Mouse (Mus musculus) adrenal gland, postnatal 25 days (tissue): ENCODE results near the gene Chrd. TPM values are rescaled to one million over a fixed set of nuclear protein-coding genes. Genes with fewer than 3 reads are reported as not detected.

Experiments
- DNase-seq: peaks from one replicate; pipeline ENCODE4 v3.0.0; 2021; ENCODE audit warnings: mixed read lengths
- long read RNA-seq: library from polyadenylated mRNA; stranded (forward); transcript quantifications from one replicate; pipeline ENCODE4 v2.0.0, GENCODE M21; 2021
- total RNA-seq: library from RNA; stranded (reverse); gene quantifications from 2 replicates; pipeline ENCODE4 v1.2.3, GENCODE M21; 2021

Gene Chrd
- 8.1 and 13.5 TPM in 2 replicates for total RNA-seq
- long read RNA-seq, partial matches to known transcripts = 4 of 14 reads
- long read RNA-seq, other reads (novel, unspliced or antisense) = 6 of 14 reads

GRCm38 (mm10) chr16:20732925-20733730, at the start of gene Chrd:
Gene Chrd, plus strand, starts transcription at chr16:20733127.
- peak; percentile 78 for DNase-seq

GRCm38 (mm10) chr16:20690774-20691173, 42.2 kb upstream of the Chrd start:
- no peak for DNase-seq

GRCm38 (mm10) chr16:20691617-20692016, 41.3 kb upstream of the Chrd start:
- no peak for DNase-seq

GRCm38 (mm10) chr16:20692241-20692965, 40.5 kb upstream of the Chrd start:
- no peak for DNase-seq

GRCm38 (mm10) chr16:20693111-20693701, 39.7 kb upstream of the Chrd start, which contains the start of gene Fam131a:
Gene Fam131a, plus strand, starts transcription at chr16:20693241.
- peak; percentile 93 for DNase-seq

- DNase-seq = no peak
These were observed 38.1 kb upstream of the Chrd start for GRCm38 (mm10) chr16:20694781-20695180.

GRCm38 (mm10) chr16:20695622-20696323, 37.2 kb upstream of the Chrd start:
- DNase-seq = peak; percentile 88

- no peak for DNase-seq
These were observed 33.7 kb upstream of the Chrd start for GRCm38 (mm10) chr16:20699266-20699665.

- no peak for DNase-seq
These were observed 32.9 kb upstream of the Chrd start for GRCm38 (mm10) chr16:20700036-20700435.

GRCm38 (mm10) chr16:20701316-20701715, 31.6 kb upstream of the Chrd start:
- no peak for DNase-seq

GRCm38 (mm10) chr16:20701729-20702521, 31.0 kb upstream of the Chrd start:
- DNase-seq = no peak

GRCm38 (mm10) chr16:20702522-20702893, 30.4 kb upstream of the Chrd start:
- DNase-seq = peak; percentile 82

GRCm38 (mm10) chr16:20703071-20703470, 29.9 kb upstream of the Chrd start:
- DNase-seq = no peak

- DNase-seq = no peak
These were observed 29.1 kb upstream of the Chrd start for GRCm38 (mm10) chr16:20703699-20704400.

- no peak for DNase-seq
These were observed 27.1 kb upstream of the Chrd start for GRCm38 (mm10) chr16:20705786-20706185.

- DNase-seq = no peak
These were observed 26.4 kb upstream of the Chrd start for GRCm38 (mm10) chr16:20706407-20707055.

GRCm38 (mm10) chr16:20708220-20708938, 24.5 kb upstream of the Chrd start:
- no peak for DNase-seq

GRCm38 (mm10) chr16:20708939-20709734, 23.8 kb upstream of the Chrd start:
- DNase-seq = no peak

GRCm38 (mm10) chr16:20710370-20710769, 22.6 kb upstream of the Chrd start:
- DNase-seq = no peak
